Mouse (Mus musculus) small intestine, adult 2 months (tissue): ENCODE results near the gene Elk4. TPM values are rescaled to one million over a fixed set of nuclear protein-coding genes. Genes with fewer than 3 reads are reported as not detected.

Experiments used
- H3K27ac ChIP-seq: fragments of 200-500 bp; 2 replicates; pipeline ENCODE4 v1.5.1; 2012; ENCODE audit warnings: low read depth, low read length, control low read depth, inconsistent platforms; ENCODE audit not compliant: insufficient read depth
- H3K27me3 ChIP-seq: fragments of 200-500 bp; 2 replicates; pipeline ENCODE4 v1.6.1; 2012; ENCODE audit warnings: mild to moderate bottlenecking, moderate library complexity, low read length, inconsistent platforms; ENCODE audit not compliant: control insufficient read depth, insufficient read depth
- H3K36me3 ChIP-seq: fragments of 200-500 bp; 2 replicates; pipeline ENCODE4 v1.6.1; 2012; ENCODE audit warnings: mild to moderate bottlenecking, low read length, control low read depth, inconsistent platforms; ENCODE audit not compliant: control insufficient read depth, insufficient read depth
- H3K4me1 ChIP-seq: fragments of 200-500 bp; 2 replicates; pipeline ENCODE4 v1.6.1; 2012; ENCODE audit warnings: low read length, inconsistent platforms, mixed read lengths; ENCODE audit not compliant: control insufficient read depth, insufficient read depth, insufficient read length
- H3K4me3 ChIP-seq: fragments of 200-500 bp; 2 replicates; pipeline ENCODE4 v1.5.1; 2012; ENCODE audit warnings: low read depth, mild to moderate bottlenecking, control low read depth, inconsistent platforms, low read length, moderate library complexity
- CTCF ChIP-seq: fragments of 200-500 bp; IDR thresholded peaks from 2 replicates; pipeline ENCODE4 v1.5.1; 2012; ENCODE audit warnings: low read depth, mild to moderate bottlenecking, control low read depth, inconsistent platforms, low read length, moderate library complexity, mixed read lengths; ENCODE audit not compliant: insufficient replicate concordance, insufficient read length; ENCODE audit errors: extremely low read depth
- POLR2A ChIP-seq: fragments of 200-500 bp; IDR thresholded peaks from 2 replicates; pipeline ENCODE4 v1.6.1; 2012; ENCODE audit warnings: low read depth, mild to moderate bottlenecking, control low read depth, inconsistent platforms, low read length, moderate library complexity
- WGBS: fragments of 180-500 bp; shearing (Covaris S2); methylation state at CpG from one replicate; pipeline ENCODE4 v1.1.7; 2018; 5-methylcytosine and 5-hydroxymethylcytosine counted together
- polyA plus RNA-seq: library from polyadenylated mRNA; depleted of rRNA; stranded (reverse); fragments of >200 nt; gene quantifications from 2 replicates; pipeline ENCODE4 v1.2.3, GENCODE M21; 2012

Gene Elk4
- polyA plus RNA-seq, 1 experiment, result 16.6 TPM

DNA sequence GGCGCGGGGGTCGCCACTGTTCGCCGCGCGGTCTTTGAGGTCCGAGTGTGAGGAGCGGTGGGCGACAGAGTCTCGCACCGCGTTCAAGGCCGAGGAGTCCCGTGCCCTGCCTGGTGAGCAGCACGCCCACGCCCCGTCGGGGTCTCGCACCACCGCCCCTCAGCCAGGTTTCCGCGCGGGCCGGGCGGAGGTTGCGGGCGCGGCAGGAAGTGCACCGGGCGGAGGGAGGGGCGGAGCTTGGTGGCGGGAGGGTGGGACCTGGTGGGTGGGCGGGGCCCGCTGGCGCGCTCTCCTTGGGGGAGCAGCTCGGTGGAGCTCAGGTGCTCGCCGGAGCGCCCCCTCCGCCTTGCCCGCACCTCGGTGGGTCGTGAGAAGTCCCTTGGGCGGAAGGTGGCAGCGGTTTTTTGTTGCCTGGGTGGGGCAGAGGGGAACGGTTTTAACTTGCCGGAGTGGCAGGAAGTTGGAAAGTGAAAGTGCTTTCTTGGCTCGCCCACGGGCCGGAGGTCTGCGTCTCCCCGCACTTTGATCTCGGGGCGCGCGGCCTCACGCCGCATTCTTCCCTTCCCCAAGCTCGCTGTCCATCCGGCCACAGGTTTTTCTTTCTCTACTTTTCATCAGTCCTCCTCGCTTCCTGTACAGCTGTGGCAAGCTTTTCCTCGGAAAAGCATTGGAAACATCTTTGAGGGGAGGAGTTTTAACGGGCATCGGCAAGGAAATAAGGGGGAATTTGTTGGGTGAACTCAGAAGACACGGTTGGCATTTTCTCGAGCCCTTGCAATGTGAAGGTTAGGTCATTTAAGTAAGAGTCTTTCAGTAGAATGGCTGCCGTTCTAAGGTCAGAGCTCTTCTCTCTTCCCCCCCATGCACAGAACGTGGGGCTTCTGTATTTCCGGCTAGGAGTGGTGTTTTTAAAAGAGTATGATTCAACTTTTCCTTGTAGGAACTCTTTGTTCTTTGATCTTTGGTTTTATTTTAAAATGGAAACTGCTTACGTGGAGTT is 721 bp downstream of the Elk4 start:
- peak overlapping the region; percentile 99 for H3K27ac ChIP-seq
- H3K4me1 ChIP-seq, result peaks cover 22% of the 10 kb centered on the region
- no peaks in the 10 kb centered on the region for H3K27me3 ChIP-seq
- TF ChIP-seq CTCF (no peak), POLR2A (peak; percentile 65; the same call in 1 of the 2 replicates)
- H3K36me3 ChIP-seq, result 0 out of 2 replicates have a peak, but pooled peaks cover 2% of the 10 kb centered on the region
- WGBS, result under 1% methylated on average over 68 of the region's 72 CpGs
- H3K4me3 ChIP-seq, result peak overlapping the region; percentile 82

DNA sequence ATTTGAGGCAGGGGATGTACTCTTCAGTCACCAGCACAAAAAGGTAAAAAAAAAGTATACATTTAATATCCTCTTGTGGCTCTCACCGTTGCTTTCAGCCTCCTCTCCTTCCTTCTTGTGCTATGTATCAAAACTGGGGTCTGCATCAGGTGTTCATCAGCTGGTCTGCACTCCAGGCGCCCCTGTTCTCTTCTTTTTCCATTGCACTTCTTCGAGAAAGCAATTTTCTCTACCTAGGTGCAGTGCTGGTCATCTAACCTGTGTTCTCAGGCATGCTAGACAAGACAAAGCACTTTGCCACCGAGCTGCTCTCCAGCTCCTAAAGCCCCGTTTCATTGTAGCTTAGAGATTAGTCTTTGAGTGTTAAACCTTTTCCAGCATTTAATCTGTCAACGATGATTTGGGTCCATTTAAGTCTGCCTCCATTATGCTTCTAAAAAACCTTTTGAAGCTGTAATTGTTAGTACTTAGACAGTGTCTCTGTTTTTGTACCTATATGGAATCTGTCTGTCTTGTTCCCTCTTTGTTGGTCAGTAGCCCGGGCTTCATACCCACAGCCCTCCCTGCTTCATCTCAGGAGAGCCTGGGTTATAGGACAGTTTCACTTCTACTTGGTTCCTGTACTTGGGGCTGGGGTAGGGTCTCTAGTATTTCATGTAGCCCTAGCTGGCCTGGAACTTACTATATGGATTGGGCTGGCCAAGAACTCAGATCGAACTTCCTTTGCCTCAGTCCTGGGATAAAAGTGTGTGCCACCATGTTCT is 1.7 kb downstream of the Elk4 start:
- H3K36me3 ChIP-seq, result 0 out of 2 replicates have a peak, but pooled peaks cover 5% of the 10 kb centered on the region
- peaks cover 22% of the 10 kb centered on the region for H3K4me1 ChIP-seq
- H3K27ac ChIP-seq, result peak overlapping the region; percentile 99
- TF ChIP-seq CTCF (no peak), POLR2A (no peak)
- 11% methylated on average over 8 of the region's 8 CpGs for WGBS
- no peaks in the 10 kb centered on the region for H3K27me3 ChIP-seq
- peak overlapping the region; percentile 56 for H3K4me3 ChIP-seq

DNA sequence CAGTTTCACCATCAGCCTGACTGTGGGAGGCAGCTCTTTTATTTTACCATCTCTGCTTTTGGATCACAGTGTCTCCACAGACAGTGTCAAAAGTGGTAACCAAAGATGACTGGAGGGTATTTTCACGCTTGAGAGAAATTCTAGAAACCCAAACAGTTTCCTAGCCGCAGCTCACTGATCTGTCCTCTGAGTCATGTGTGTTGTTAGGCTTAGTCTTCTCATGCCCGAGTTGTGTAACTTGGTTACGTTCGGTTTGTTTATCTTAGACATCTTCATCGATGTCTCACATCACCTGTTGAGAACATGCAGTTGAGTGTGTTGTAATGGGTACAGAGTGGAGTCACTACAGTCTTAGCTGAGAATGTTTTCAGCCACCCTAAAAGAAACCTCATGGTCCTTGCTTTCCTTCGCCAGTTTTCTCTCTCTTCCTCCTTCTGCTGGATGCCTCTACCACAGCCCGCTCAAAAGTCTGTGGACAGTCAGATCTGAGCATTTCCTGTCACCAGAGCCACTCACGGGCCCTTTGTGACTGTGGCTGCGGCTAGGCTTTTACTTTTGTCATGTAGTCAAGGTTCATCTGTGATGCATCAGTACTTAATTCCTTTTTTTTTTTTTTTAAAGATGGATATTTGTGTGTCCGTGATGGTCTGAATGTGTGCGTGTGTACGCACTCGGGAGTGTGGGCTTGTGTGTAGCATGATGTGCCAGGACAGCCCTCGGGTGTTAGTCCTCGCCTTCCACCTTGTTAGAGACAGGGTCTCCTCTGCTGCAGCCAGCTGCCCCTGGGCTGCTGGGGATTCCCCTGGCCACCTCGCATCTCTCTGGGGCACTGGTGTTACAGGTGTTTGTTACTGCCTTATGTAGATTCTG is 3.5 kb downstream of the Elk4 start:
- WGBS, result 65% methylated on average over 17 of the region's 17 CpGs
- no peak for TF ChIP-seq CTCF
- H3K27ac ChIP-seq, result peak overlapping the region; percentile 63

DNA sequence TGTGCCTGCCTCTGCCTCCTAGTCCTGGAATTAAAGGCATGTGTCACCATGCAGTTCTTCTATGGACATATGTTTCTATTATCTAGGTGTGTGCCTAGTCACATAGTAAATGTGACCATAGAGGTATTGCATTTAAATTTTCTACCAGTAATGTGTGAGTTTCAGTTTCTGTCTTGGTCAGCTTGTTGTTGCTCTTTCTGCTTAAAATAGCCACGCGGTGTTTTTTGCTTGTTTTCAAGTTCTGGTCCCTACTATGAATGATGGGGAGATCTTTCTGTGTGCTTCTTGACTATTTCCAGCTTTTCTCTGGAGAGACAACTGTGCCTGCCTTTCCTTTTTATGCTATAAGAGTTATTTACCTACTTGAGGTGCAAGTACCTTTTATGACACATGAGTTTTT is 4.4 kb downstream of the Elk4 start:
- Histone ChIP-seq H3K27ac (no peak overlapping the region), H3K27me3 (no peaks in the 10 kb centered on the region), H3K4me3 (no peak overlapping the region), H3K4me1 (peaks cover 16% of the 10 kb centered on the region), H3K36me3 (peaks cover 19% of the 10 kb centered on the region)
- WGBS, result 53% methylated on average over 2 of the region's 2 CpGs
- no peak for TF ChIP-seq POLR2A
- no peak for TF ChIP-seq CTCF

More for the DNA sequence above, 3.5 kb downstream of the Elk4 start:
- Histone ChIP-seq H3K36me3 (peaks cover 16% of the 10 kb centered on the region), H3K4me1 (peaks cover 21% of the 10 kb centered on the region), H3K4me3 (peak overlapping the region; percentile 23), H3K27me3 (no peaks in the 10 kb centered on the region)

DNA sequence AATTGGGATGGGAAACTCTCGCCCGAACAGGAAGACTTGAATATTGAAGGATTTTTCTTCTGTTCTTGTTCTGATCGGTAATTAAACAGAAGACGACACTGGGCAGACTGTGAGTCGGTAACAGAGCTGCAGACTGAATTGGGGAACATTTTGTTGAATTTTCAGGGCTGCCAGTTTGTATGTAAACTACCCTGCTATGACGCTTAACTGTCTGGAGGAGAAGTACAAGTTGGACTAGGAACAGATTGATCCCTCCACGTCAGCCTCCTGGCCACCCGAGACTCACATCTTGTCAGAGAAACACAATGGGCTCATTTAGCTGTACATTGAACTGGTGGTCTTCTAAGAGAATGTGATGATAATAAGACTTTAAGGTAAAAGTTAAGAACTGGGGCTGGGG is 5.5 kb downstream of the Elk4 start:
- H3K4me1 ChIP-seq, result peaks cover 15% of the 10 kb centered on the region
- no peaks in the 10 kb centered on the region for H3K27me3 ChIP-seq
- TF ChIP-seq POLR2A, result no peak
- TF ChIP-seq CTCF, result no peak
- no peak overlapping the region for H3K4me3 ChIP-seq
- WGBS, result 83% methylated on average over 8 of the region's 8 CpGs
- H3K27ac ChIP-seq, result peak overlapping the region; percentile 38; the same call in 1 of the 2 replicates
- H3K36me3 ChIP-seq, result peaks cover 28% of the 10 kb centered on the region

DNA sequence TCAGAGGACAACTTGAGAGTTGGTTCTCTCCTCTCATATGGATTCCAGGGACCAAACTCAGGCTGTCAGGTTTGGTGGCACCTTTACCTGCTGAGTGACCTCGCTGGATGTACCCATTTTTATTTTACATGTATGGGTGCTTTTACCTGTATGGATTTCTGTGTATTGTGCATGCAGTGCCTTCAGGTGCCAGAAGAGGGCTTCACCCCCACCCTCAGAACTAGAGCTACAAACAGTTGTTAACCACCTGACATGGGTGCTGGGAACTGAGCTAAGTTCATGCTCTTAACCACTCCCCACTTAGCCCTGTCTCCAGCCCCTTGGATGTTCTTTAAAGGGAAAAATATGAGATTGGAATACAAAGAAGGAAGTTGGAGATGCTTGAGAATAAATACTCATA is 7.4 kb downstream of the Elk4 start:
- TF ChIP-seq CTCF, result peak; percentile 24; the same call in 1 of the 2 replicates
- TF ChIP-seq POLR2A, result no peak
- Histone ChIP-seq H3K27me3 (no peaks in the 10 kb centered on the region), H3K27ac (no peak overlapping the region), H3K4me1 (peaks cover 14% of the 10 kb centered on the region), H3K36me3 (peaks cover 44% of the 10 kb centered on the region), H3K4me3 (no peak overlapping the region)
- WGBS, result 100% methylated on average over 1 of the region's 1 CpGs
